Mouse (Mus musculus) midbrain, postnatal 0 days (tissue): Measurements from ENCODE around the gene Rps23. TPM values are rescaled to one million over a fixed set of nuclear protein-coding genes. Genes with fewer than 3 reads are reported as not detected.
"Not testable (repeated sequence)": the region's sequence is repeated elsewhere in the genome, so short reads cannot be mapped to it uniquely, and the experiment has no call there.

Experiments used
- ATAC-seq: fragments of 200-750 bp; cut with Nextera tagmentation; 2 replicates; pipeline ENCODE4 v1.8.0; 2017; ENCODE audit warnings: moderate number of reproducible peaks, mild to moderate bottlenecking, moderate TSS enrichment, moderate library complexity; ENCODE audit not compliant: low FRiP score
- DNase-seq: peaks from one replicate; pipeline ENCODE4 v3.0.0-alpha.2; 2015; ENCODE audit warnings: low spot score
- H3K27ac ChIP-seq: fragments of 300-500 bp; sonication (generic); 2 replicates; pipeline ENCODE4 v1.5.1; 2014; ENCODE audit warnings: low read depth, mild to moderate bottlenecking, low read length, mixed read lengths
- H3K27me3 ChIP-seq: fragments of 300-500 bp; sonication (generic); 2 replicates; pipeline ENCODE4 v1.6.1; 2014; ENCODE audit warnings: low read length, control low read depth, mixed read lengths; ENCODE audit not compliant: insufficient read depth
- H3K36me3 ChIP-seq: fragments of 300-500 bp; sonication (generic); 2 replicates; pipeline ENCODE4 v1.6.1; 2014; ENCODE audit warnings: low read length, control low read depth, mixed read lengths; ENCODE audit not compliant: insufficient read depth
- H3K4me1 ChIP-seq: fragments of 300-500 bp; sonication (generic); 2 replicates; pipeline ENCODE4 v1.6.1; 2014; ENCODE audit warnings: mild to moderate bottlenecking, control low read depth, antibody characterized with exemption, low read length, mixed read lengths; ENCODE audit not compliant: insufficient read depth
- H3K4me2 ChIP-seq: fragments of 300-500 bp; sonication (generic); 2 replicates; pipeline ENCODE4 v1.6.1; 2014; ENCODE audit warnings: low read depth, mild to moderate bottlenecking, low read length, mixed read lengths; ENCODE audit not compliant: poor library complexity, severe bottlenecking
- H3K4me3 ChIP-seq: fragments of 300-500 bp; sonication (generic); 2 replicates; pipeline ENCODE4 v1.5.1; 2014; ENCODE audit warnings: low read depth, mild to moderate bottlenecking, low read length, moderate library complexity
- H3K9ac ChIP-seq: fragments of 300-500 bp; sonication (generic); replicated peaks from 2 replicates; pipeline ENCODE4 v1.6.1; 2014; ENCODE audit warnings: mild to moderate bottlenecking, low read length, moderate library complexity, mixed read lengths; ENCODE audit not compliant: poor library complexity, severe bottlenecking
- H3K9me3 ChIP-seq: fragments of 300-500 bp; sonication (generic); 2 replicates; pipeline ENCODE4 v1.6.1; 2016; ENCODE audit warnings: low read length, control low read depth
- CTCF ChIP-seq: IDR thresholded peaks from 2 replicates; pipeline ENCODE4 v1.5.1; 2016; ENCODE audit warnings: antibody characterized with exemption, mild to moderate bottlenecking
- WGBS: fragments of 180-500 bp; shearing (Covaris S2); extraction: QIAGEN DNeasy Blood & Tissue Kit; methylation state at CpG from one replicate; pipeline ENCODE4 v1.1.7; 2014; 5-methylcytosine and 5-hydroxymethylcytosine counted together
- polyA plus RNA-seq: library from polyadenylated mRNA; unstranded; fragments of >200 nt; fragmentation: Nextera tagmentation; extraction: Ambion mirVana; gene quantifications from 2 replicates; pipeline ENCODE4 v1.2.1, GENCODE M21; 2015
- total RNA-seq: library from RNA; depleted of rRNA; stranded (reverse); fragments of >200 nt; gene quantifications from 2 replicates; pipeline ENCODE4 v1.2.3, GENCODE M21; 2014

Rps23 gene
- total and polyA plus RNA-seq, 2 experiments from 2014 or later, result 140 to 183 TPM

DNA sequence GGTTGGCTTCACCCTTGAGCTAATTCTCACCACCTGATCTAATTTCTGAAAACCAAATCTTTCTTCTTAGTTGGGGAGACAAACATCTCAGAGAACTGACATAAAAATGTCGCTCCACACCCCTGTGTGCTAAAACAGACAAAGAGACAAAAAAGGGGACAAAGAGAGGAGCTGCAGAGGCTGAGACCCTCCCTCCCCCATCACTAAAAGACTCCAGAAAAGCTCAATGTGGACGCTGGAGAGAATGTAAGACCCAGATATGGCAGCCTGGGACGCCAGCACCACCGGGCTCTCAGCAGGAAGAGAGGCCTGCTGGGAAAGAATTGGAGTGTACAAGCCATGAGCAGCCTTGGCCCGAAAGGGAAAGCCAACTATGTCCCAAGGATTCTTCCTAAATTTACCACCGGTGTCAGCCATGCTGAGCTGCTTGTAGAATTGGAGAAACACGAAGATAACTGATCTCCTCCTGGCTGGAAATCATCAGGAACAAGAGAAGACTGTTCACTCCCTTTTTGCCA, 9.0 kb upstream of the Rps23 start:
- Histone ChIP-seq H3K27me3 (no peaks in the 10 kb centered on the region), H3K4me3 (no peak overlapping the region), H3K9me3 (no peaks in the 10 kb centered on the region), H3K4me2 (no peak overlapping the region), H3K36me3 (no peaks in the 10 kb centered on the region), H3K9ac (no peak overlapping the region), H3K27ac (peak overlapping the region; percentile 52), H3K4me1 (0 out of 2 replicates have a peak, but pooled peaks cover 2% of the 10 kb centered on the region)
- no peak for TF ChIP-seq CTCF
- DNase-seq (no peak), ATAC-seq (peak; percentile 35; the same call in 1 of the 2 replicates)
- 34% methylated on average over 6 of the region's 7 CpGs for WGBS

GRCm38 (mm10) chr13:90914721-90915120, 8.0 kb upstream of the Rps23 start:
- H3K27ac ChIP-seq, result no peak overlapping the region
- no peak overlapping the region for H3K4me3 ChIP-seq
- H3K4me2 ChIP-seq, result no peak overlapping the region
- H3K36me3 ChIP-seq, result no peaks in the 10 kb centered on the region
- no peak for ATAC-seq
- no peak for DNase-seq
- 97% methylated on average over 4 of the region's 4 CpGs for WGBS
- H3K9me3 ChIP-seq, result no peaks in the 10 kb centered on the region
- TF ChIP-seq CTCF, result no peak
- H3K27me3 ChIP-seq, result no peaks in the 10 kb centered on the region
- no peak overlapping the region for H3K9ac ChIP-seq
- 0 out of 2 replicates have a peak, but pooled peaks cover 2% of the 10 kb centered on the region for H3K4me1 ChIP-seq

- H3K36me3 ChIP-seq, result peaks cover 11% of the 10 kb centered on the region; the same call in 1 of the 2 replicates
- peak overlapping the region; percentile 48; the same call in 1 of the 2 replicates for H3K27ac ChIP-seq
- peak overlapping the region; percentile 68 for H3K9ac ChIP-seq
- H3K27me3 ChIP-seq, H3K9me3 ChIP-seq, DNase-seq, H3K4me1 ChIP-seq, ATAC-seq: not testable (repeated sequence)
- 1% methylated on average over 13 of the region's 13 CpGs for WGBS
- peak overlapping the region; percentile 51 for H3K4me3 ChIP-seq
- H3K4me2 ChIP-seq, result peak overlapping the region; percentile 60
Measured at GRCm38 (mm10) chr13:90923617-90924016, 859 bp downstream of the Rps23 start.

GRCm38 (mm10) chr13:90924072-90924471, 1.3 kb downstream of the Rps23 start:
- no peaks in the 10 kb centered on the region for H3K9me3 ChIP-seq
- no peaks in the 10 kb centered on the region for H3K4me1 ChIP-seq
- H3K36me3 ChIP-seq, result peaks cover 11% of the 10 kb centered on the region; the same call in 1 of the 2 replicates
- peak overlapping the region; percentile 51 for H3K4me3 ChIP-seq
- TF ChIP-seq CTCF, result no peak
- WGBS, result 63% methylated on average over 9 of the region's 9 CpGs
- H3K27ac ChIP-seq, result no peak overlapping the region
- H3K9ac ChIP-seq, result peak overlapping the region; percentile 68; the same call in 1 of the 2 replicates
- ATAC-seq (no peak), DNase-seq (no peak)
- H3K4me2 ChIP-seq, result peak overlapping the region; percentile 60
- H3K27me3 ChIP-seq, result no peaks in the 10 kb centered on the region

- ATAC-seq (no peak), DNase-seq (no peak)
- Histone ChIP-seq H3K27ac (no peak overlapping the region), H3K4me2 (no peak overlapping the region), H3K4me1 (no peaks in the 10 kb centered on the region), H3K9ac (no peak overlapping the region), H3K36me3 (peaks cover 11% of the 10 kb centered on the region; the same call in 1 of the 2 replicates), H3K9me3 (no peaks in the 10 kb centered on the region), H3K27me3 (no peaks in the 10 kb centered on the region), H3K4me3 (no peak overlapping the region)
- 91% methylated on average over 5 of the region's 5 CpGs for WGBS
- no peak for TF ChIP-seq CTCF
Measured at GRCm38 (mm10) chr13:90925191-90925590, 2.4 kb downstream of the Rps23 start.

DNA sequence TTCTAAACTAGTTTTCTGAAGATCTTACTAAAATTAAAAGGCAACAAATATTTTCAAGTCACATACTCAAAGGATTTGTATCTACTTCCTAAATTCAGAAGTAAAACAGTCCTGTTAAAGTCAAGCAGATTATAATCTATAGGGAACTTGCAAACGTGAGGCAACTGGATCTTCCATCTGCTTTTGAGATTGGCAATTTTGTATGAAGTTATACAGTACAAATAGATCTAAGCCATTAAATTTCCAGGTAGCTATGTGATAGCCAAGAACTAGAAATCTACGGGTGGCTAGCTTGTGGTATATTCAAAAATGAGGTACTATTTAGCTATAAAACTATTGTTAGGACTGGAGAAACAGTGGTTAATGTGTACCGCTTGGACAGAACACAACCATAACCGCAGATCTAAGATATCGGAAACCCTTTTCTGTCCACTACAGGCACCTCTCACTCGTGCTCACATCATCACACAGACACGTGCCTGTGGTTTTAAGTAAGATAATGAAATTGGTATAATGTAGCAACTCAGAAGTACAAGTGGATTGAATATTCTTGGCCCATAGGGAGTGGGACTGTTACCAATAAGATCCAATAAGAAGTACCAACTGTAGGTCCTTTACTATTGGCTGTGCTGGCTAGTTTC, 3.5 kb downstream of the Rps23 start:
- no peak overlapping the region for H3K27ac ChIP-seq
- no peaks in the 10 kb centered on the region for H3K4me1 ChIP-seq
- H3K4me2 ChIP-seq, result no peak overlapping the region
- H3K36me3 ChIP-seq, result peaks cover 11% of the 10 kb centered on the region; the same call in 1 of the 2 replicates
- H3K27me3 ChIP-seq, result no peaks in the 10 kb centered on the region
- WGBS, result 83% methylated on average over 7 of the region's 7 CpGs
- no peak for TF ChIP-seq CTCF
- H3K9ac ChIP-seq, result no peak overlapping the region
- H3K4me3 ChIP-seq, result no peak overlapping the region
- ATAC-seq (no peak), DNase-seq (no peak)
- H3K9me3 ChIP-seq, result no peaks in the 10 kb centered on the region
